ENCODE assay signal across 8 mouse cellular contexts in genomic region chr7:4812303-4813104, GRCm38 (mm10). TPM values are rescaled to one million over a fixed set of nuclear protein-coding genes. Genes with fewer than 3 reads are reported as not detected.
DNase-seq lines count a peak whose midpoint lies in the region; ATAC-seq and TF ChIP-seq lines count a peak whose summit lies in the region.

Ube2s (minus strand) TSS chr7:4812590.

- H3K36me3 ChIP-seq in heart, embryonic 12.5 days, result peaks cover 32% of the 10 kb centered on the region
- H3K36me3 ChIP-seq in kidney, postnatal 0 days (ENCODE audit: insufficient read depth, low read length), result peaks cover 6% of the 10 kb centered on the region
- peaks cover 22% of the 10 kb centered on the region for H3K36me3 ChIP-seq in liver, embryonic 11.5 days (ENCODE audit: control insufficient read depth, insufficient read depth, low read length)
- H3K36me3 ChIP-seq in stomach, embryonic 14.5 days (ENCODE audit: control insufficient read depth, insufficient read depth, low read length), result peaks cover 26% of the 10 kb centered on the region

- H3K4me3 ChIP-seq in heart, embryonic 12.5 days, result peak within 1 kb of the TSS; percentile 100
- peak within 1 kb of the TSS; percentile 61 for H3K4me3 ChIP-seq in kidney, postnatal 0 days (replicated peaks; ENCODE audit: low read depth, low read length)
- H3K4me3 ChIP-seq in liver, embryonic 11.5 days (ENCODE audit: low read depth, low read length), result peak within 1 kb of the TSS; percentile 100
- H3K4me3 ChIP-seq in stomach, embryonic 14.5 days (ENCODE audit: low read depth, low read length), result peak within 1 kb of the TSS; percentile 99

- no peaks in the 10 kb centered on the region for H3K9me3 ChIP-seq in heart, embryonic 12.5 days (replicated peaks)
- H3K9me3 ChIP-seq in kidney, postnatal 0 days (replicated peaks; ENCODE audit: low read length), result no peaks in the 10 kb centered on the region
- no peaks in the 10 kb centered on the region for H3K9me3 ChIP-seq in liver, embryonic 11.5 days (ENCODE audit: control insufficient read depth, low read length)
- H3K9me3 ChIP-seq in stomach, embryonic 14.5 days (ENCODE audit: control insufficient read depth, low read depth, low read length), result no peaks in the 10 kb centered on the region

- DNase-seq in CD4-positive helper T cell, adult 2 months (ENCODE audit: low read depth, low spot score), result peak; percentile 100
- peak; percentile 99 for DNase-seq in brain, embryonic 18.5 days (ENCODE audit: low read depth, low spot score)
- peak; percentile 100 for DNase-seq in kidney, postnatal 0 days (ENCODE audit: low spot score)
- DNase-seq in liver, embryonic 11.5 days (ENCODE audit: low spot score), result peak; percentile 99
- DNase-seq in naive thymus-derived CD4-positive, alpha-beta T cell, adult 2 months (ENCODE audit: low read depth), result peak; percentile 99

- H3K27me3 ChIP-seq in heart, embryonic 12.5 days (replicated peaks), result no peaks in the 10 kb centered on the region
- H3K27me3 ChIP-seq in kidney, postnatal 0 days (ENCODE audit: insufficient read depth, low read length), result no peaks in the 10 kb centered on the region
- H3K27me3 ChIP-seq in liver, embryonic 11.5 days (replicated peaks; ENCODE audit: control insufficient read depth, insufficient read depth, low read length), result no peaks in the 10 kb centered on the region
- H3K27me3 ChIP-seq in stomach, embryonic 14.5 days (ENCODE audit: control insufficient read depth, insufficient read depth, low read length), result no peaks in the 10 kb centered on the region

- H3K9ac ChIP-seq in heart, embryonic 12.5 days, result peak within 1 kb of the TSS; percentile 100
- peak within 1 kb of the TSS; percentile 72 for H3K9ac ChIP-seq in kidney, postnatal 0 days (ENCODE audit: low read depth, low read length)
- H3K9ac ChIP-seq in liver, embryonic 11.5 days (ENCODE audit: low read depth, low read length), result peak within 1 kb of the TSS; percentile 99
- peak within 1 kb of the TSS; percentile 98 for H3K9ac ChIP-seq in stomach, embryonic 14.5 days (replicated peaks; ENCODE audit: low read depth, low read length)

- H3K27ac ChIP-seq in heart, embryonic 12.5 days (ENCODE audit: poor library complexity, severe bottlenecking), result peak within 1 kb of the TSS; percentile 87
- H3K27ac ChIP-seq in kidney, postnatal 0 days, result peak within 1 kb of the TSS; percentile 96
- peak within 1 kb of the TSS; percentile 90 for H3K27ac ChIP-seq in liver, embryonic 11.5 days (ENCODE audit: low read depth, low read length)
- H3K27ac ChIP-seq in stomach, embryonic 14.5 days (ENCODE audit: low read length), result peak within 1 kb of the TSS; percentile 97

- peak within 1 kb of the TSS; percentile 77 for H3K4me2 ChIP-seq in heart, embryonic 12.5 days
- H3K4me2 ChIP-seq in kidney, postnatal 0 days (ENCODE audit: low read length), result peak within 1 kb of the TSS; percentile 79
- H3K4me2 ChIP-seq in liver, embryonic 11.5 days, result peak within 1 kb of the TSS; percentile 93
- peak within 1 kb of the TSS; percentile 80 for H3K4me2 ChIP-seq in stomach, embryonic 14.5 days (replicated peaks; ENCODE audit: low read depth, low read length)

- TF ChIP-seq CTCF in kidney, postnatal 0 days (IDR thresholded peaks at IDR 0.05; ENCODE audit: low read depth), result peak; percentile 48

- under 1% methylated on average over 62 of the region's 62 CpGs for WGBS in heart, embryonic 12.5 days
- under 1% methylated on average over 62 of the region's 62 CpGs for WGBS in kidney, postnatal 0 days
- WGBS in liver, embryonic 11.5 days, result under 1% methylated on average over 62 of the region's 62 CpGs
- WGBS in stomach, embryonic 14.5 days, result under 1% methylated on average over 62 of the region's 62 CpGs

- peak; percentile 93 for ATAC-seq in erythroid progenitor cell, adult 5-6 weeks (replicated peaks; ENCODE audit: low FRiP score, poor library complexity, severe bottlenecking)
- peak; percentile 99 for ATAC-seq in heart, embryonic 12.5 days (ENCODE audit: insufficient number of reproducible peaks, low FRiP score)
- ATAC-seq in kidney, postnatal 0 days (replicated peaks; ENCODE audit: low FRiP score, low read depth), result peak; percentile 99
- peak; percentile 99 for ATAC-seq in liver, embryonic 11.5 days (replicated peaks; ENCODE audit: low FRiP score)
- peak; percentile 99 for ATAC-seq in stomach, embryonic 14.5 days (ENCODE audit: insufficient number of reproducible peaks, insufficient read depth, low FRiP score, low read depth)

- H3K4me1 ChIP-seq in heart, embryonic 12.5 days (replicated peaks), result peaks cover 29% of the 10 kb centered on the region
- peaks cover 15% of the 10 kb centered on the region for H3K4me1 ChIP-seq in kidney, postnatal 0 days (replicated peaks; ENCODE audit: insufficient read depth, low read length)
- H3K4me1 ChIP-seq in liver, embryonic 11.5 days (replicated peaks; ENCODE audit: control insufficient read depth, insufficient read depth, low read length), result peaks cover 28% of the 10 kb centered on the region
- peaks cover 11% of the 10 kb centered on the region; the same call in 1 of the 2 replicates for H3K4me1 ChIP-seq in stomach, embryonic 14.5 days (ENCODE audit: control insufficient read depth, insufficient read depth, low read length)

RNA-seq across cellular contexts. Expression of gene Ube2s, which starts in this region (rescaled TPM):
- total RNA-seq in erythroid progenitor cell, adult 5-6 weeks (2015; ENCODE audit: low replicate concordance), result 686 and 831 TPM in 2 replicates
- 310 and 437 TPM in 2 replicates for total RNA-seq in erythroid progenitor cell, adult 5-6 weeks (2017; ENCODE audit: low replicate concordance)
- 344 and 363 TPM in 2 replicates for polyA plus RNA-seq in heart, embryonic 12.5 days (2016; fragmentation: Nextera tagmentation; extraction: Ambion mirVana)
- polyA plus RNA-seq in kidney, postnatal 0 days (2015; fragmentation: Nextera tagmentation; extraction: Ambion mirVana), result 198 and 203 TPM in 2 replicates
- polyA plus RNA-seq in liver, embryonic 11.5 days (2014; fragmentation: Nextera tagmentation; extraction: Ambion mirVana), result 367 and 402 TPM in 2 replicates
- polyA plus RNA-seq in stomach, embryonic 14.5 days (2014; fragmentation: Nextera tagmentation; extraction: Ambion mirVana), result 318 and 349 TPM in 2 replicates

Comparison
In these comparisons a context has a peak if more than half of its experiments do, and no peak if none do; other contexts are left out.
1. Peak in every context shown above with its lines: DNase-seq, ATAC-seq, H3K4me3 ChIP-seq and H3K27ac ChIP-seq.